Mouse (Mus musculus) heart, postnatal 0 days (tissue): ENCODE measurements at regions not wholly inside any gene's neighbourhood (a gene's known extent, or its start where the extent isn't known, plus 50 kb on each side); places are given as distances from the start of the nearest gene placed in this dataset.

ENCODE experiments used
- ATAC-seq: fragments of 200-750 bp; cut with Nextera tagmentation; 2 replicates; pipeline ENCODE4 v1.8.0; 2017; ENCODE audit warnings: low read depth, moderate number of reproducible peaks, moderate library complexity; ENCODE audit not compliant: insufficient read depth
- DNase-seq: peaks from one replicate; pipeline ENCODE4 v3.0.0-alpha.2; 2016; ENCODE audit warnings: low spot score
- H3K27ac ChIP-seq: fragments of 300-500 bp; sonication (generic); 2 replicates; pipeline ENCODE4 v1.5.1; 2014; ENCODE audit warnings: low read depth, mild to moderate bottlenecking
- H3K27me3 ChIP-seq: fragments of 300-500 bp; sonication (generic); 2 replicates; pipeline ENCODE4 v1.6.1; 2014; ENCODE audit warnings: low read length, mixed read lengths; ENCODE audit not compliant: control insufficient read depth, insufficient read depth
- H3K36me3 ChIP-seq: fragments of 300-500 bp; sonication (generic); replicated peaks from 2 replicates; pipeline ENCODE4 v1.6.1; 2014; ENCODE audit warnings: low read length, mixed read lengths; ENCODE audit not compliant: control insufficient read depth, insufficient read depth
- H3K4me1 ChIP-seq: fragments of 300-500 bp; sonication (generic); 2 replicates; pipeline ENCODE4 v1.6.1; 2014; ENCODE audit warnings: antibody characterized with exemption; ENCODE audit not compliant: control insufficient read depth, insufficient read depth
- H3K4me2 ChIP-seq: fragments of 300-500 bp; sonication (generic); 2 replicates; pipeline ENCODE4 v1.6.1; 2014; ENCODE audit warnings: low read depth, mild to moderate bottlenecking, low read length, moderate library complexity
- H3K4me3 ChIP-seq: fragments of 300-500 bp; sonication (generic); 2 replicates; pipeline ENCODE4 v1.5.1; 2014; ENCODE audit warnings: low read depth, low read length
- H3K9ac ChIP-seq: fragments of 300-500 bp; sonication (generic); replicated peaks from 2 replicates; pipeline ENCODE4 v1.6.1; 2014; ENCODE audit warnings: low read depth, low read length, mixed read lengths
- H3K9me3 ChIP-seq: fragments of 300-500 bp; sonication (generic); replicated peaks from 2 replicates; pipeline ENCODE4 v1.6.1; 2016; ENCODE audit warnings: low read length; ENCODE audit not compliant: control insufficient read depth
- CTCF ChIP-seq: IDR thresholded peaks from 2 replicates; pipeline ENCODE4 v1.5.1; 2016; ENCODE audit warnings: antibody characterized with exemption, control low read depth, low read depth
- EP300 ChIP-seq: IDR thresholded peaks from 2 replicates; pipeline ENCODE4 v1.6.1; 2016; ENCODE audit warnings: antibody characterized with exemption, low read depth
- WGBS: fragments of 180-500 bp; shearing (Covaris S2); extraction: QIAGEN DNeasy Blood & Tissue Kit; methylation state at CpG from one replicate; pipeline ENCODE4 v1.1.7; 2014; 5-methylcytosine and 5-hydroxymethylcytosine counted together

DNA sequence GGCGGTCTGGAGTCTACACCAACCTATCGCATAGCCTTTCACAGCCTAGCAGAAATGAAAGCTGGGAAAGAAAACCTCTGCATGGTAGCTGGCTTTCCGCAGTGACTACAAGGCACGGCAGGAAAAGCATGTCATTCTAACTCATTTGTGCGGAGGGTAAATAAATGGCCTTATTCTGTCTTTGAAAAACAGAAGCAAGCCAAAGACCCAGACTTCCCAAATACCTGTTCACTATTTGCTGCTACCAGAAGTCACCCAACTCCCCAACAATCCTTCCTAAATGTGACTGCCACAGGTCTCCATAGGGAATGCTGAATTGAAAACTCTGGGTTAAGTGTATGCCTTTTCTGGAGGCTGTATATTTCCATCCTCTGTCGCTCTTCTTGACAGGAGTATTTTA, 258.0 kb upstream of the Atp10a start:
- no peak for ATAC-seq
- H3K9ac ChIP-seq = 0 out of 2 replicates have a peak overlapping the region, but pooled peaks have one; percentile 58

DNA sequence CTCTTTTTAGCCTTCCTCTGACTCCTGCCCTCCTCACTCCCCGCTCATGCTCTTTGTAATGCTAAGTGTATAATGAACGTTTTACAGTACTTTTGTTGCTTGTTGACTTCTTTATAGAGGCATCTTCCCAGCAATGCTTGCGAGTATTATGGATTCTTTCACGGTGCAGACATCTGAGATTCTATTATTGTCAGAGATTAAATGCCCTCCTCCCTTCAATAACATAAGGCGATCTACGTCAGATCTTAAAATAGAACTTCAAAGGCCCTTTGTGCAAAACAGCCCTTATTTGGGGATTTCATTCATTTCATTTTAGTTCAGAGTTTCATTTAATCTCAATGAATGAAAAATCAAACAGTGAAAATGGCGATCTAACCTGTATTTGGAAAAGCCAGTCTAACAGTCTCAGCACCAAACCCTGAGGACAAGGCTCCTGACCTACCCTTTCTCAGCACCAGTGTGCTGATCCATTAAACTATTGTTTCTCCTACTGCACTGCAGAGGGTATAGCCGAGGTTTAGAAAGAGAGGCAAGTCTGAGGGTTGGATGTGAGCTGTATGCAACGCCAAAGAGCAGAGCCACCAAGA, 257.3 kb upstream of the Atp10a start:
- H3K9ac ChIP-seq = peak overlapping the region; percentile 58
- ATAC-seq = peak; percentile 42; the same call in 1 of the 2 replicates
- H3K27me3 ChIP-seq = no peaks in the 10 kb centered on the region
- H3K9me3 ChIP-seq = no peaks in the 10 kb centered on the region
- peak; percentile 48 for DNase-seq
- no peak for TF ChIP-seq CTCF
- TF ChIP-seq EP300 = no peak
- H3K27ac ChIP-seq = peak overlapping the region; percentile 89
- 1% methylated on average over 9 of the region's 9 CpGs for WGBS
- peaks cover 4% of the 10 kb centered on the region; the same call in 1 of the 2 replicates for H3K4me1 ChIP-seq
- H3K4me3 ChIP-seq = peak overlapping the region; percentile 67
- H3K4me2 ChIP-seq = peak overlapping the region; percentile 61
- H3K36me3 ChIP-seq = no peaks in the 10 kb centered on the region

More for the DNA sequence above, 258.0 kb upstream of the Atp10a start:
- no peaks in the 10 kb centered on the region for H3K36me3 ChIP-seq
- H3K27ac ChIP-seq = peak overlapping the region; percentile 89
- WGBS = 27% methylated on average over 6 of the region's 6 CpGs
- H3K27me3 ChIP-seq = no peaks in the 10 kb centered on the region
- peaks cover 4% of the 10 kb centered on the region; the same call in 1 of the 2 replicates for H3K4me1 ChIP-seq
- TF ChIP-seq EP300 = no peak
- TF ChIP-seq CTCF = no peak
- DNase-seq = no peak
- H3K4me2 ChIP-seq = peak overlapping the region; percentile 61
- H3K4me3 ChIP-seq = peak overlapping the region; percentile 67
- H3K9me3 ChIP-seq = no peaks in the 10 kb centered on the region

DNA sequence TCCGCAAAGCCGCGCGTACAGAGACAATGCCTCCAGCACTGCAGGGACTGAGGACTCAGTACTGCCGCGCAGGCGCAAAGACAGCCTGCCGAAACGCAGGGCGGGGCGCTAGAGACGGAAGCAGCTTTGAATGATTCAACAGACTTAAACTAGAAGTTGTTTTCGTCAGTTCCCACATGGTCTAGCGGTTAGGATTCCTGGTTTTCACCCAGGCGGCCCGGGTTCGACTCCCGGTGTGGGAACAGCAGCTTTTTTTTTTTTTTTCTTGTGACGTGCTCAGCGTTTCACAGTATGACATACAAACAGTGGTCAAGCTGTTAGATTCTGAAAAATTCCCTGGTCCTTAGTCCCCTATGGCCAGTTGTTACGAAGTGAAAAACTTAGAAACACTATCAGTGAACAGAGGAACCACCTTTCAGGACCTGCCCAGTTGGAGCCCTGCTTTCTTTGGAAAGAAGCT, 256.8 kb upstream of the Atp10a start:
- peak; percentile 92 for DNase-seq
- H3K27me3 ChIP-seq = no peaks in the 10 kb centered on the region
- H3K4me1 ChIP-seq = peaks cover 4% of the 10 kb centered on the region; the same call in 1 of the 2 replicates
- H3K36me3 ChIP-seq = no peaks in the 10 kb centered on the region
- peak overlapping the region; percentile 67 for H3K4me3 ChIP-seq
- ATAC-seq = peak; percentile 96
- H3K27ac ChIP-seq = peak overlapping the region; percentile 89
- WGBS = under 1% methylated on average over 21 of the region's 21 CpGs
- peak overlapping the region; percentile 58 for H3K9ac ChIP-seq
- H3K4me2 ChIP-seq = peak overlapping the region; percentile 61
- H3K9me3 ChIP-seq = no peaks in the 10 kb centered on the region
- no peak for TF ChIP-seq CTCF
- no peak for TF ChIP-seq EP300

DNA sequence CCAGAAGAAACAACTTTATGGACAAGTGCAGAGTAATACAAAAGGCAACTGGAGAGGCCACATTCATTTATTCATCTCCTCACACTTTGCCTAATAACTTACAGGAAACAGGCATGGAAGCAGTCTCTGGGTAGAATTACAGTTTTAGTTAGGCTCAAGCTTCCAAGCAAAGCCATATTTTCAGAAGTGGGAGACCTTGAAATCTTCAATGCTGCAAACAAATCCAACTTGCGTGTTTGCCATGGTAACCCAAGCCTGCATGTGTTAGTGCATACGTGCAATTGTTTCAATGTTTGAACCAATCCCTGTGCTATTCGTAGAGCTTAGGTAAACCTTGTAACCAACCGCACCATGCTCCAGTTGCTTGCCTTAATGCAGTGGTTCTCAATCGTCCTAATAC, 256.3 kb upstream of the Atp10a start:
- WGBS = 45% methylated on average over 5 of the region's 5 CpGs
- H3K4me1 ChIP-seq = peaks cover 4% of the 10 kb centered on the region; the same call in 1 of the 2 replicates
- peak overlapping the region; percentile 55 for H3K9ac ChIP-seq
- DNase-seq (no peak), ATAC-seq (no peak)
- peak overlapping the region; percentile 61 for H3K4me2 ChIP-seq
- H3K36me3 ChIP-seq = no peaks in the 10 kb centered on the region
- peak overlapping the region; percentile 64 for H3K27ac ChIP-seq
- no peaks in the 10 kb centered on the region for H3K27me3 ChIP-seq
- H3K4me3 ChIP-seq = peak overlapping the region; percentile 67
- TF ChIP-seq EP300 = no peak
- TF ChIP-seq CTCF = no peak
- H3K9me3 ChIP-seq = no peaks in the 10 kb centered on the region

DNA sequence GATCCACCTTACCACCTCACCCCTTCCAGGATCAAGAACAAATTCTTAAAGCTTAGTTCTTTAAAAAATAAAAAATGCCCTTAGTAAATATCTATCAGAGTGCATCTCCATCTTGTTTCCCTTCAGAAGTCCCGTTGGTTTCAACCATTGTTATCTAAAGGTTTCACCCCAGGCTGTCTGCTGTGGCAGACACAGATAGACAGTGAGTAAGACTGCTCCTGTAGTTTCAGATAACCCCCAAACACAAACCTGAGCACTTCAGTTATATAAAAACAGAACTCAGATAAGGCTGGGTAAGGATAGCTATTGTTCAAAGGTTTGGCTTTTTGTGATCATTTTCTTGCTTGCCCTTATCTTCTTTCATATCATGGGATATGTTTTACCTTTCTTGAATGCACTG, 255.4 kb upstream of the Atp10a start:
- no peak overlapping the region for H3K4me3 ChIP-seq
- no peak for ATAC-seq
- DNase-seq = no peak
- no peak for TF ChIP-seq EP300
- TF ChIP-seq CTCF = no peak
- H3K36me3 ChIP-seq = no peaks in the 10 kb centered on the region
- 5% methylated on average over 1 of the region's 1 CpGs for WGBS
- no peaks in the 10 kb centered on the region for H3K27me3 ChIP-seq
- H3K4me1 ChIP-seq = peaks cover 4% of the 10 kb centered on the region; the same call in 1 of the 2 replicates
- no peak overlapping the region for H3K9ac ChIP-seq
- H3K9me3 ChIP-seq = no peaks in the 10 kb centered on the region
- no peak overlapping the region for H3K4me2 ChIP-seq
- no peak overlapping the region for H3K27ac ChIP-seq
